Mouse (Mus musculus) gastrocnemius, postnatal 14 days (tissue): ENCODE measurements around the gene Ush1g. TPM values are rescaled to one million over a fixed set of nuclear protein-coding genes. Genes with fewer than 3 reads are reported as not detected.

Experiments
- DNase-seq: peaks from one replicate; pipeline ENCODE4 v3.0.0; 2021; ENCODE audit warnings: mixed read lengths
- intact Hi-C: fragments of 180-260 bp; cut with DNase I; formaldehyde crosslinking; loops from one replicate; pipeline ENCODE4 v1.15.1; 2025; ENCODE audit warnings: low total_unique reads
- total RNA-seq, 2 experiments: library from RNA; stranded (reverse); gene quantifications; 2 replicates each; pipeline ENCODE4 v1.2.3; 2021

The Ush1g gene
- total RNA-seq, 2 experiments from 2014 or later, result 0.25 to 0.73 TPM

DNA sequence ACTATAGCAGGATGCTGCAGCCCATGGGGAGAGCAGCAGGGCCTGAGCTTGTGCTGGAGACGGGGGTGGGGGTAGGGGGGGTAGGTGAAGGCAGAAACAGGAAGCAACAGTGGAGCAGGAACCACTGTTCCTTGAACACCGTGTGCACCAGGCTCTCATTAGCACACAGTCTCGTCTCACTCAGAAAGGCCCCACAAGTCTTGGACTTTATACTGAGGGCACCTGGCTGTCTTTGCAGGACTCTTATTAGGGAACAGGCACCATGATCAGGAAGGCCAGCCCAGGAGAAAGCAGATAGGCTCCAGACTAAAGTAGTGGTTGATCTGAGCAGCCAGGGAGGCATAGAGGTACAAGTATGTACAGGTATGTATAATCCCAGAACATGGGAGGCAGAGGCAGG lies 15.5 kb upstream of the Ush1g start:
- no peak for DNase-seq
- intact Hi-C loops, result no loop called here

DNA sequence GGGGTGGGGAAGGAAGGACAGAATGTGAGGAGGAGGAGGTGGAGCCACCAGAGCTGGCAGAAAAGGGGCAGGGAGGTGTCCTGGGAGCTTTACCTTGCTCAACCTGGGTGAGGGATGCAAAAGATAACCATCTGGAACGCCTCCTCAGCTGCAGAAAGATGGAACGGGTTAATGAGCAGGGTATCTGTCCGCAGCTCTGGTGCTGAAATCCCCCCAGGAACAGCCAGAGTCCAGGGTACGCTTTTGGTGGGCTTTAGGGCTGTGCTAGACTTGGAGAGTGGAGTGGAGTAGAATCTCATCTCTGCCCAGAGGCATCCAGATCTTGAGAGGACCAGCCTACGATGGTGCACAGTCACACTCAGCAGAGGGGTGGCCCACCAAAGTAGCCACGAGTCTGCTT lies 14.3 kb upstream of the Ush1g start:
- intact Hi-C loops, result no loop called here

DNA sequence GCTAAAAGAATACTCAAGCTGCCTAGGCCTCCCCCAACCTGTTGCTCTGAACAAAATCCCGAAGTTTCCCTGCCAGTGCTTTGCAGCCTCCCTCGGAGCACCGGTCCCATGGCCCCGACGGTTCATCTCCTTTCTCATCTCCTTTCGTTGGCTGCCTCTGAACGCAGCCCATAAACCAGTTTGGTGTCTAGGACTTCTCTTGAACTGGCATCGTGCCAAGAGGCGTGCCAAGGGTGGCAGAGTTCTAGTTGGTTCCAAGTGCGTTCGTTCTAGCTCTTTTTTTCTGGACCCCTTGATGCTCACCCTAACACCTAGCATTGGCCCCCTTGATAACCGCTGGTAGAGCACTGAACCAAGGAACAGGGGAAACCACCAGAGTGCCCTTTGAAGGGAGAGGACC lies 13.4 kb upstream of the Ush1g start:
- DNase-seq, result no peak
- intact Hi-C loops, result no loop called here

More for the DNA sequence above, 14.3 kb upstream of the Ush1g start:
- DNase-seq, result no peak

DNA sequence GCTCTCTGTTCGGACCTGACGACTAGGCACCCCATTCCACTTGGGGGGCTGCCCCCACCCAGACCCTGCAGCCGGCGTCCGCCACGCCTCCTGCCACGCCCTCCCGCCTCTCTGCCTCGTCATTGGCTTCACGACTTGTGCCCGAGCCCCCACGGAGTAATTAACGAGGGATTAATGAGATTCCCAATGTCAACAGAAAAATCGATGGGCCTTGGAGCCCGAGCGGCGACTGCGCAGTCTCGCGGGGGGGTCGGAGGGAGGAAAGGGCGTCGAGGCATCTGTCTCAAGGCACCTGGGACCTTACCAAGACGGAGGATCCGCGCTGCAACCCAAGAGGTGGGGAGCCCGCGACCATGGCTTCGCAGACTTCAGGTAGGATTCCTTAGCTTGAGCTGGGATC lies 12.7 kb upstream of the Ush1g start, which contains the start of gene Otop3:
Otop3 (plus strand) TSS at position 201 of the 400 bp plus-strand sequence.
- intact Hi-C loops, result no loop called here
- DNase-seq, result no peak

DNA sequence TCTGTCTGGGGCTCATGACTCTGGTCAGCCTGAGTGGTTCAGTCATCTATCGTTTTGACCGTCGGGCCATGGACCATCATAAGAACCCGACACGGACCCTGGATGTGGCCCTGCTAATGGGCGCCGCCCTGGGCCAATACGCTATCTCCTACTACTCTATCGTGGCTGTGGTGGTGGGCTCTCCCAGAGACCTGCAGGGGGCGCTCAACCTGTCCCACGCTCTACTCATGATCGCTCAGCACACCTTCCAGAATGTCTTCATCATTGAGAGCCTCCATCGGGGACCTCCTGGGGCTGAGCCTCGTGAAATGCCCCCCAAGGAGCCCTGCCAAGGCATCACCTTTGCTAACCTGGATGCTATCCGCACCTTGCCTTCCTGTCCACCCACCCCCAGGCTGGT lies 7.5 kb upstream of the Ush1g start:
- DNase-seq, result no peak
- intact Hi-C loops, result no loop called here

DNA sequence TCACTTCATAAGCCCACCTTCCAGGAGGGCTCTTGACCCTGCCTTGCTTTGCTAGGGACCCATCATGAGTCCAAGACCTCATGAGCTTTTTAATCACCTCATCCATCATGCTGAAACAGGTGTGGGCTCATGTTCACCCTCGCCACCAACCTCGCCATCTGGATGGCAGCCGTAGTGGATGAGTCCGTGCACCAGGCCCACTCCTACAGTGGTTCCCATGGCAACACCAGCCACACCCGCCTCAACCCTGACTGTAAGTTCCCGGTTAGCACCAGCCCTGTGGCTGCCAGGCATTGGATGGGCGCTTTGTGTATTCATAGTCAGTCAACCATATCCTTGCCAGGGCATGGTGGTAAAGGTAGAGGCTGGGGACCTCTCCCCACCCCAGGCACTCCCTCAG lies 4.9 kb upstream of the Ush1g start:
- DNase-seq, result no peak
- intact Hi-C loops, result no loop called here

DNA sequence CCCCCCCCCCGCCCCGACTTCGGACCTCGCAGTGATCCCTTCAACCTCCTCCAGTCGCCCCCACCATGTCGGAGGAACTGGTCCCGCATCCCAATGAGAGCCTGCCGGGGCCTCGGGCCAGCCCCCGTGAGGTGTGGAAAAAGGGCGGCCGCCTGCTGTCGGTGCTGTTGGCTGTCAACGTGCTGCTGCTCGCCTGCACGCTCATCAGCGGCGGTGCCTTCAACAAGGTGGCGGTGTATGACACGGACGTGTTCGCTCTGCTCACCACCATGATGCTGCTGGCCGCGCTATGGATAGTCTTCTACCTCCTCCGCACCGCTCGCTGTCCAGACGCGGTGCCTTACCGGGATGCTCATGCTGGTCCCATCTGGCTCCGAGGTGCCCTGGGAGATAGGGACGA lies 1.5 kb upstream of the Ush1g start:
- intact Hi-C loops, result loop anchor here (2.0 kb wide), 1 partner anchor 31 kb away; no protein-coding TSS in a partner anchor
- no peak for DNase-seq

DNA sequence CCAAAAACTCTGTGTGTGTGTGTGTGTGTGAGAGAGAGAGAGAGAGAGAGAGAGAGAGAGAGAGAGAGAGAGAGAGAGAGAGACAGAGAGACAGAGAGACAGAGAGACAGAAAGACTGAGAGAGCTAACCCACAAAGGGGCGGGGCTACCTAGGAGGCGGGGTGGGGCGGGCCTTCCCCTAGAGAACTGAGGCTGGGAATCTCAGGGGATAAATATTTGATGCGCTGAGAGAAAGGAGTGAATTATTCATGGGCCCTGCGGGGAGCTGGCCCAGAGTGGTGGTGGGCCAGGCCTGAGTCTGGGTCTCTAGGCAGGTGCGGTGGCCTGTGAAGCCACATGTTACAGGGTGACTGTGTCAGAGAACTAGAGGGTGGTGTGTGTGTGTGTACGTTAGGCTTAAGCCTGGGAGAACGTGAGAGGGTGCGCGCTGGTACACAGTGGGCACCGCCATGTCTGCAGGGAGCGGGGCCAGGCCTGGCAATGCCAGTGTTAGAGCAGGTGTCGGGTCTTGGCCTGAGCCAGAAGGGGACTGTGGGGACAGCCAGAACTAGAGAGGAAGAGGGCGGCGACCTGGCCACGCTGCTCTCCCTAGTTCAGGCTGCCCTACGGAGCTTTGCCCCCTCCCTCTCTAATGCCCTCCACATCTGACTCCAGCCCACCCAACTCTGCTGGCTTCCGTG lies 2.0 kb downstream of the Ush1g start:
- peak; percentile 63 for DNase-seq
- intact Hi-C loops, result no loop called here

DNA sequence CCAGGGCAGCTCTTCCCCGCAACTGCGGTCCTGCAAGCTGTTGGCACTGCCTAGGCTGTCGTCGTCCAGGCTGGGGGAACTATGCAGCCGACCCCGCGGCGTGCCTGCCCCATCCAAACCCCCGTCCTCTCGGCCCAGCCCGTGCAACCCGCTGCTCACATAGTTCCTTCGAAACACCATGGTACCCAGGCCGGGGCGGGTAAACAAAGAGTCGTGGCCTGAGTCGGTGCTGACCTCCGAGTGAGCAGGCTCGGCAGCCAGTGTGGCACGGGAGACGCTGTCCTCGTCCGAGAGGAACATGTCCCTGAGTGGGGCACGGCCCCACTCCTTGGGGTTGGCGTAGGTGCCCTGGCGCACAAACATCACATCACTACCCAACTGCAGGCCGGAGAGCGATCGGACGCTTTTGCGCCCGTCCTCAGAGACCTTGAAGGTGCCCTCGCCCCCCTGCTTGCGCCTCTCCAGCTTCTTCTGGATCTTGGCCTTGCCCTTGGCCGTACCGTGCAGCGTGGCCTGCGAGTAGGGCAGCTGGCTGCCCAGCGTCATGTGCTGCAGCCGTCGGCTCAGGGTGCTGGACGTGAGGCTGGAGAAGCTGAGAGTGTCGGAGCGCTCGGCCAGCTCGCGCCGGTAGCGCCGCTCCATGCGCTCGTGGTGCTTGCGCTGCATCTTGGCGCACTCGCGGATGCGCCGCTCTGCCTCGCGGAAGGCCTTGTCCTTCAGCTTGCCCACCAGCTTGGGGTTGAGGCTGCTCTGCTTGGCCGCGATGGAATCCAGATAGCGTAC lies 3.4 kb downstream of the Ush1g start:
- no peak for DNase-seq
- intact Hi-C loops, result no loop called here

DNA sequence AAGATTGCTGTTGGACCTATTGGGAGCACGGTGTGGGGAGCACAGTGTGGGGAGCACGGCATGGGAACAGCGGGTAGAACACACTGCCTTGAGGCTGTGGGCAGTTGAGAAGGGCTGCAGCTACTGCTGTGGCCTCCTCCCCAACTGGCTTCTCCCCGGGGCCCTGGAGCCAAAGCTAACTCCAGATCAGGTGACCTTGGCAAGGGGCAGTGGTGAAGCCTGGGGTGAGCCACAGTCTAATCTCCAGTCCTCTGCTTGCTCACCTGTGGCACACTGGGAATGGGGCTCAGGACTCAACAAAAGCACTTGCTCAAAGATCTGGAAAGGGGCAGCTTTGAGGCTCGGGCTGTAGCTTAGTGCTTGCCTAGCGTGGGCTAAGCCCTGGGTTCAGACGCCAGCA lies 4.6 kb downstream of the Ush1g start:
- intact Hi-C loops, result no loop called here
- no peak for DNase-seq

DNA sequence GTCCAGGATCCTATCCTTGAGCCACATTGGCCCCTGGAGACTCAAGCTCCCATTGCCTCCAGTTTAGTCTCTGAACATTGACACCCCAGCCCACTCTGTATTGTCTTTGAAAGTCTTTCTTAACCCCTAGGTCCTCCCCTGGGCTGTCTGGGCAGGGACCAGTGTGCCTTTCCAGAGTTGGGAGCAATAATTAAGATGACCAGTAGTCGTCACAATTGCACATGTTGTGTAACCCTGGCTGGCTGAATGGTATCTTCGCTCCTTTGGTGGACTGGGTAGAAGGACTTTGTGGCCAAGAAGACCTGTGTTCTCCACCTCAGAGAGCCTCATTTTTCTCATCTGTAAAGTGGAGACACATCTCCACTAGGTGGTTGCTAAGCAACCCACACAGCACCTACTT lies 7.6 kb downstream of the Ush1g start:
- DNase-seq, result no peak
- intact Hi-C loops, result no loop called here

DNA sequence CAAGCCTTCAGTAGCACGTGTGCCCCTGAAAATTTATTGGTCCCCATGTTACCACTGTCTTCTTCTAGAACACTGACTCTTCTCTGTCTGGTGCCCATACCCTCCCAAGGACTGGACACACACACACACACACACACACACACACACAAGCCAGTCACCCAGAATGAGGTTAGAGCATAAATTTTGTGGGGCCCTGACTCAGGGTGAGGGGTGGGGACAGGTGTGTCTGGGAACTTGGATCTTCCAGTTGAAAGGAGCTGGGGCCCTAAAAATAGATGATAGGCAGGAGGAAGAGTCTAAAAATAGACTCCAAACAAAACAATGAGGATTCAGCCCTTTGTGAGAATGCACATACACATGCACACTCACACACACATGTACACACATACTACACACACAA lies 13.1 kb downstream of the Ush1g start:
- intact Hi-C loops, result no loop called here
- DNase-seq, result no peak

DNA sequence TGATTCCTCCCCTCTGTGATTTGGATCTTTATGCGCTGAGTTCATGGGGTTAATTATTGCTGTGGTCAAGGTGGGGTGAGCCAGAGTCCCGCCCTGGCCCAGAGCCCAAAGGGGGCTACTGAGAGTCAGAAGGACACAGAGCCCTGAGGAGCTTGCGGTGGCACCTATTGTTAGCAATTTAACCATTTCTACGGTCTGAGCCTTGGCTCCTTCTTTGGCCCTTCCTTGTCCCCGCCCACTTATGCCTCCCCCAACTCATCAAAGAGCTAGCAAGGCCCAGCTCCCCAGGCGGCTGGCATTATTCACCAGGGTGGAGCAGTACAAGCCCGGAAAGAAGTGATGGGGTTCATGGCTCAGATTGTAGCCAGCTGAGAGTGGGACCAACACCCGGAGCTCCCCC lies 15.0 kb downstream of the Ush1g start, which contains the start of gene Otop2:
Otop2 (plus strand) TSS at position 301 of the 400 bp plus-strand sequence.
- intact Hi-C loops, result no loop called here
- no peak for DNase-seq

DNA sequence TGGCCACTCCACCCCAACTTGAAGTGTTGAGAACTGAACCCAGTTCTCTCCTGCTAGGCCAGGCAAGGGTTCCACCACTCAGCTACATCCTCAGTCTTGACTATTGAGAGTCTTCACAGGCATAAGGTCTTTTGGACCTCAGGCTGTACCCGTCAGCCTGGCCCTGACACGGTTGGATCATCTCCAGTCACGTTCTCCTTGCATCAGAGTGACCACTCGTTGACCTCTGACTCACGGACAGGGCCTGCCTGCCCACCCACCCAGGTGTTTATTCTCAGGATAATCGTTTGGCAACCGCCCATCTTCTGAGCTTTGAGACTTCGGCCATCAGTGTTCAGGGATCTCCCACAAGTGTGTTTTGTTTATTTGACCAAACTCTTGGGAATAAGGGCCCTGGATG lies 18.7 kb downstream of the Ush1g start:
- intact Hi-C loops, result no loop called here
- no peak for DNase-seq

DNA sequence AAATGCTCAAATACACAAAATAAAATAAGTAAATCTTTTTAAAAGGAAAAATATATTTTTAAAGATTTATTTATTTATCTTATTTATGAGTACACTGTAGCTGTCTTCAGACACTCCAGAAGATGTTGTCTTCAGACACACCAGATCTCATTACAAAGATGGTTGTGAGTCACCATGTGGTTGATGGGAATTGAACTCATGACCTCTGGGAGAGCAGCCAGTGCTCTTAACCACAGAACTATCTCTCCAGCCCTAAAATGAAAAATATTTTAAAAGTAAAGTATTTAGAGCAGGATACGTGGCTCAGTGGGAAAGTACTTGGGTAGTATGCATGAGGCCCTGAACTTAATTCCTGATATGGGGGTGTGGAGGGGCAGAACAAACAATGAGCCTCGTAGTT lies 20.5 kb downstream of the Ush1g start:
- intact Hi-C loops, result no loop called here
- DNase-seq, result no peak

DNA sequence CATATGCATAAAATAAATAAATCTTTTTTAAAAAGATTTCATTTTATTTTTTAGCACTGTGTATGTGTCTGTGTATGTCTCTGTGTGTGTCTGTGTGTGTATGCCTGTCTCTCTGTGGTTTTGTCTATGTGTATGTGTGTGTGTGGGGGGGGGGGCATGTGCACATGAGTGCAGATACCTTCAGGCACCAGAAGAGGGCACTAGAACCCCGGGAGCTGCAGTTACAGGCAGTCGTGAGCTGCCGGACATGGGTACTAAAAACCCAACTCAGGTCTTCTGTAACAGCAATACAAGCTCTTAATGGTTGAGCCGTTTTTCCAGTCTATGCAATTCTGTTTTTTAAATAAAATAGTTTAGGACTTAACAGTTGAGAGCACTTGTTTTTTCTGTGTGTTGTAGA lies 21.1 kb downstream of the Ush1g start:
- no peak for DNase-seq
- intact Hi-C loops, result no loop called here

DNA sequence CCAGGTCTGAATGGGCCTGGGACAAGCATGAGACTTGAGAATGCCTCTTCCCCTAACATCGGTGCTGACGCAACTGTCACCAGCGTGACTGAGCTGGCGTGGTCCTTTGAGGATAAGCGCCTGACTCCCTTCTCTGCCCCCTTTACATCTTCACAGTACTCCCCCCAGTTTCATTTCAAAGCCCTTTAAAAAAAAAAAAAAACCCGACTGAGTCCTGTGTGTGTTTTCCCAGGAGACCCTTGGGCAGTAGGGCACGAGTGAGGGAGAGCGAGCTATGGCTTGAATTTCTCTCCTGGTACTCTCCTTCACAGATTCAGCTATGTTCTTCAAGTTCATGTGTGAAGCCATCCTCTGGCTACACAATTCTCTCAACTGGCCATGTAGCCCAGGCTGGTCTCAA lies 23.7 kb downstream of the Ush1g start:
- no peak for DNase-seq
- intact Hi-C loops, result no loop called here

DNA sequence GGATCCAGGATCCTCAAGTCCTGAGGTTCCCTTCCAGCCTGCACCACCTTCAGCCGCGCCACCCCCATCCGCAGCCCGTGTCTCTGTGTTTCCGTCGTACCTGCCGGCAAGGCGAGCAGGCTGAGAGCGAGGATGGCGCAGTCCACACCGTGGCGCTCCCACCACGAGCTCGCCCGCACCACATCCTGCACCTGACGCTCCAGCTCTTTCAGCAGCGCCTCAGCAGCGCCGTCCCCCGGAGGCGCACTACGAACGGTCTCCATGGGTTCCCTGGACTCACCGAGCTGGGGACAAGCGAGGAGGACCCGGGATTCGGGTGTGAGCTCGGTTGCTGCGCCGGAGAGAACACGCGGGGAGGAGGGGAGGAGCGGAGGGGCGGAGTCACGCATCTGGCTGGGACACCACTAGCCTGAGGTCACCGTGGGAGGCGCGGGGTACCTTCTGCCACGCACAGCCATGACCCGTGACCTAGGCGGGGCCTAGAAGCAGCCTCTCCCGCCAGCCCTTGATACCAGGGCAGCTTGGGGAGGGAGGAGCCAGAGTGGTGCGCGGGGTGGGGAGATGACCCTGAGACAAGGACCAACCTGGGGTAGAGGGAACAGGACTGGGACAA lies 24.5 kb downstream of the Ush1g start, which contains the start of gene Fads6:
Fads6 (minus strand) TSS at position 450 of the 613 bp plus-strand sequence.
- intact Hi-C loops, result no loop called here
- peak; percentile 46 for DNase-seq

DNA sequence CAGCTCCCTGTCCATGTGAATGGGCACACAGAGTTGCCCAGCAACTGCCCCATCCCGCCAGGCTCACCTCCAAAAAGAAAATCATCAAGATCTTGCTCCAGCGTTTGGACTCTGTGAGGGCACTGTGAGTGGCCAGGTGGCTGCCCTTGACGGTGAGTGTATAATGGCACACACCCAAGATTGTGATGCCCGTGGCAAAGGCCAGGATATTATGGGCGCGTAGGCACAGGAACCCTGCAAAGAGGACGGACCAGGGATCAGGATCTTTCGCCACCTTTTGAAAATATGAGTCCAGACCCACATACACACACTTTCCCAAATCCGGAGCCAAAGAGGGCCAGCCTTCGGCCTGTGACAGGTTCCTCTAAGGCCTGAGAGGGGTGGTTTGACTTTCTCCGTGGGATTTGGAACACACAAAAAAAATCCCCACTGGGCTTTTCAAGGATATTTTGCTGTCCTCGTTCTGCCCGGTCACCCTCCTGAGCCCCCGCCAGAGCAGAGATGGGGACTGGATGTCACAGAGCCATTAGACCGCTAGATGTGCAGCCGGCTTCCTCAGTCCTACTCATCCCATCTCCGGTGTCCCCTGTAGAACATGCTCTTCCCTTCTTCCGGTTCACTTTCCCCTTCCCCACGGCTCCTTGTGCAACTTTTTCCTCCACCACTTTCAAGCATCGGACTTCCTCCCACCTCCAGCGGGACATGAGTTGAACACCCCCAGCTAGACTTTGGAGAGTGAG lies 25.2 kb downstream of the Ush1g start:
- DNase-seq, result no peak
- intact Hi-C loops, result no loop called here

DNA sequence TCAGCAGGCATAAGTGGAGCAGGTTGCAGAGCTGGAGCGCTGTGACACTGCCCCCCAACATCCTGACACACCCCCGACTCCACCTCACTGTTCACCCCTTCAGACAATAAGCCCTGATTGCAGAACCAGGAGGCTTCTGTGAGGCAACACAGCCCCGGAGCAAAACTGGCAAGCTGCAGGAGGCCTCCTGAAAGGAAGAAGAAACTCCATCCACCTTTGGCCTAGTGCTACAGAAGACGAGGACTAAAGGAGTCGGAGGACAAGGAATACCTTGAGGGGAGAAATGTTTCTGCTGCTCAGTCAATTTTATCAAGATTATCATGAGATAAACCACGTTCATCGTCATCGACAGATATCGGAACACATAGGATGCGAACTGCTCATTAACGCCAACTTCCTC lies 25.9 kb downstream of the Ush1g start:
- intact Hi-C loops, result no loop called here
- no peak for DNase-seq
